Mouse (Mus musculus) megakaryocyte-erythroid progenitor cell, adult 5 weeks (primary cell): ENCODE data around the gene Olfr959. TPM values are rescaled to one million over a fixed set of nuclear protein-coding genes. Genes with fewer than 3 reads are reported as not detected.

Experiments used
- polyA plus RNA-seq: library from polyadenylated mRNA; stranded (reverse); fragments of >175 nt; gene quantifications from 2 replicates; pipeline ENCODE4 v1.2.3, GENCODE M21; 2012

Olfr959 gene
- not detected in 2 replicates for polyA plus RNA-seq

DNA sequence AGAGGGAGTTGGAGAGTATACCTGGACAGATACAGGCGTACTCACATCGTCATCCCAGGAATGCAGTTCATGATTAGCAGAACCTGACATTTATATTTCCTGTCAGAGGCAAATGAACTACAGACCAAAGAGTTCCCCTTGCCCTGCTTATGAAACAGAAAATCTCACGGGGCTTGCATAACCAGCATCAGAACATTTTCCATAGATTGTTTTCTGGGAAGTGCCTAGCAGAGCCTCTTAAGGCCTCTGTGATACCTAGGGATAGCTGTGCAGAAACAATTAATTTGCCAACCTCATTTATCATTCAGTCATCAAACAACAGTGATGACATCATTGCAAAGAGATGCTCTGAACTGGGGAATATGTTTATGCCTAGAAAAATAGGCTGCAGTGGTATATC is at the start of gene Olfr959:
TSS of gene Olfr959 (minus strand) at position 101 of the 400 bp plus-strand sequence.

DNA sequence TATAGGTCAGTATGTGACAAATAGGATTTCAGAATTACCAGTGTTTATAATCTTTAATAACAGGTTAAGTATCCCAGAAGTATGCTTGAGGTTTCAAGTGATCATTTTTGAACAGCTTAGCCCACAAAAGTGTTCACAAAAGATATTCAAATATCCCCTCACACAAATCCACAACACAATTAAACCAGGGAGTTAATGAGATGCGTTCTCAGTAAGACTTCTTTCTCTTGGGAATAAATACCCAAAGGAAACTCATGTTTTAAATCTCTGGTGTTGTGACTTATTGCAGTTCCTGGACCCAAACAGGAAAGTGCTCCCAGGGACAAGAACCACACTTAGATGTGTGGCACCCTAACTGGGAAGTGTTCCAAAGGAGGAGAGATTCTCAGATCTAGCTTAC is 45.7 kb upstream of the Olfr959 start, which contains the start of gene Olfr960:
TSS of gene Olfr960 (plus strand) at position 301 of the 400 bp plus-strand sequence.

DNA sequence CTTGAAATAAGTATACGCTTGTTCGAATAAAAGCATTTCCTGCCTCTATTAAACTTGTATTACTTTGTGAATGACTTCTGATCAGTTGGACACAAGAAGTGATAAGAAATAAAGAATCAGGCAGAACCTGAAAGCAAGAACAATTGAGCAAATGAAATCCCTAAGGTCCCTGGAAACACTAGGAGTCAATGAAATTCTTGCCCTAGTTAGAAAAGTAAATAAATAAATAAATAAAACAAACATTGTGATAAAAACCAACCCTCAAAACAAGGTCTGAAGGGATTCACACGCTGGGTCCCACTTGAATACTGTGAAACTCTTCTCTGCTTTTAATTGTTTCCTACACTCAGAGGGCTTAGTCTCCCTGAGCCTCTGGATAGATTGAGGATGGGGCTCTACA is 35.0 kb upstream of the Olfr959 start, which contains the start of gene Olfr148:
TSS of gene Olfr148 (plus strand) at position 301 of the 400 bp plus-strand sequence.

DNA sequence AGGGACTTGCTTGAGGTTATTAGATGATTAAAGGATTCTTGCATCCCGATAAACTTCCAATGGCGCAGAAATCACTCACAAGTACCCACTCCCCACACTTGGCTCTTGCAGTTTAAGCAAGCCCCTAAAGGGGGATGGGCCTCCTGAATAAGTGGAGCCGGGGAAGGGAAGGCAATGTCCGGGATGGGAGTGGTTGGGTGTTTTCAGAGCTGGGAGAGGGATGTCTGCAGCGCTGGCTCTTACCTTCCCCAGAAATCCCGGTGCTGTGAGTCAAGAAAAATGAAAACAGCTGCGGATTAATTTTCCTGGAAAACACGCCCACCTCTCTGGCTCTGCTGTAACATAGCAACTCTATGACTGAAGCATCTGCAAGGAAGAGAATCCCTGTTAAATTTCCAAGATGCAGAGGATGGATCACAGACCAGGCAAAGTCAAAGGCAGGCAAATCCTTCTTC is 28.7 kb upstream of the Olfr959 start, which contains the start of gene AW551984:
TSS of gene AW551984 (minus strand) at position 405 of the 455 bp plus-strand sequence.

DNA sequence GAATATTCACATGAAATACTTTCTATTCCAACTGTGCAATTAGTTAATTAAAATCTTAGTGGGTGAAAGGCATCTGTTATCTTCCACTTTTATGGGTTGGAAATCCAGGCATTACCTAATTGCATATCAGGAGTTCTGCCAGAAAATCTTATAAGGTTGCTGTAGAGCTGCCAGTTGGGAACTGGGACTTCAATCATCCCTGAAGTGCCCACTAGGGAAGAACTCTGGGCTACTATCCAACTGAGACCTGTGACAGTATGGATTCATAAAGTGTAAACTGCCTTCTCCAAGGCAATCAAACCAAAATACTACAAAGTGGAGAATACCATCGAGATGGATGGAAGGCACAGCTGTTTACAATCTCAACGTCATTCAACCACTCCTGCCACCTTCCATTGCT is 21.4 kb downstream of the Olfr959 start, which contains the start of gene Olfr958:
TSS of gene Olfr958 (minus strand) at position 109 of the 400 bp plus-strand sequence.

Other genes with a start within 250 kb of the Olfr959 start
- not detected in 2 replicates for gene Olfr948, start 249.5 kb downstream of the Olfr959 start, polyA plus RNA-seq
- not detected in 2 replicates for gene Olfr951, start 188.2 kb downstream of the Olfr959 start, polyA plus RNA-seq
- gene Olfr952, start 148.4 kb downstream of the Olfr959 start, polyA plus RNA-seq = not detected in 2 replicates
- gene Olfr954, start 118.9 kb downstream of the Olfr959 start, polyA plus RNA-seq = not detected in 2 replicates
- 0.05 TPM in 1 of 2 replicates, not detected in the other for gene Olfr955, start 103.6 kb downstream of the Olfr959 start, polyA plus RNA-seq
- gene Olfr44, start 81.6 kb downstream of the Olfr959 start, polyA plus RNA-seq = not detected in 2 replicates
- not detected in 2 replicates for gene Olfr957, start 59.8 kb downstream of the Olfr959 start, polyA plus RNA-seq
- not detected in 2 replicates for gene Olfr958, start 21.5 kb downstream of the Olfr959 start, polyA plus RNA-seq
- not detected in 2 replicates for gene AW551984, start 28.8 kb upstream of the Olfr959 start, polyA plus RNA-seq
- not detected in 2 replicates for gene Olfr148, start 35.1 kb upstream of the Olfr959 start, polyA plus RNA-seq
- not detected in 2 replicates for gene Olfr960, start 45.8 kb upstream of the Olfr959 start, polyA plus RNA-seq
- gene Olfr961, start 69.5 kb upstream of the Olfr959 start, polyA plus RNA-seq = not detected in 2 replicates
- not detected in 2 replicates for gene Olfr963, start 91.6 kb upstream of the Olfr959 start, polyA plus RNA-seq
- not detected in 2 replicates for gene Olfr149, start 131.5 kb upstream of the Olfr959 start, polyA plus RNA-seq
- 0.10 TPM in 1 of 2 replicates, not detected in the other for gene Olfr965, start 135.8 kb upstream of the Olfr959 start, polyA plus RNA-seq
- not detected in 2 replicates for gene Olfr150, start 155.4 kb upstream of the Olfr959 start, polyA plus RNA-seq
- not detected in 2 replicates for gene Olfr967, start 170.7 kb upstream of the Olfr959 start, polyA plus RNA-seq
- gene Olfr968, start 207.7 kb upstream of the Olfr959 start, polyA plus RNA-seq = not detected in 2 replicates
- not detected in 2 replicates for gene Olfr969, start 215.4 kb upstream of the Olfr959 start, polyA plus RNA-seq
- not detected in 2 replicates for gene Olfr970, start 233.3 kb upstream of the Olfr959 start, polyA plus RNA-seq